22 mouse cellular contexts compared by ENCODE assay signal in the genomic region with DNA sequence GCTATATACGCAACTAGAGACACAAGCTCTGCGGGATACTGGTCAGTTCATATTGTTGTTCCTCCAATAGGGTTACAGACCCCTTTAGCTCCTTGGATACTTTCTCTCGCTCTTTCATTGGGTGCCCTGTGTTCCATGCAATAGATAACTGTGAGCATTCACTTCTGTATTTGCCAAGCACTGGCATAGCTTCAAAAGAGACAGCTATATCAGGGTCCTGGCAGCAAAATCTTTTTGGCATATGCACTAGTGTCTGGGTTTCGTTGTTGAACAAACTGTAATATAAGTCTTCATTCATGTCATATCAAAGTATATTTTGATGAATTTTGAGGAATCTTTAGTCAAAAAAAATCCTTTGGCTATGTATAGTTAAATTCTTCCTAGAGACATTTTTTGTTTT.
DNase-seq lines count a peak whose midpoint lies in the region; ATAC-seq and TF ChIP-seq lines count a peak whose summit lies in the region.
"Had no signal": no experiment of that assay in that cellular context is flagged by ENCODE, and none has a peak within 500 bp of the region (broad histone marks: within the 10 kb centered on the region; RNA-seq: fewer than 3 reads in every experiment).

No protein-coding gene starts in this region.

- no peak overlapping the region for H3K27ac ChIP-seq in forebrain, embryonic 14.5 days (ENCODE audit: low read depth, low read length)
- no peak overlapping the region for H3K27ac ChIP-seq in forebrain, embryonic 12.5 days
- no peak overlapping the region for H3K27ac ChIP-seq in midbrain, postnatal 0 days (ENCODE audit: low read depth, low read length)
- H3K27ac ChIP-seq: embryonic facial prominence, embryonic 10.5 days; embryonic facial prominence, embryonic 12.5 days; forebrain, embryonic 13.5 days had no signal

- H3K9ac ChIP-seq in forebrain, embryonic 14.5 days (ENCODE audit: low read length): no peak overlapping the region
- H3K9ac ChIP-seq in forebrain, embryonic 12.5 days: no peak overlapping the region
- H3K9ac ChIP-seq in midbrain, postnatal 0 days (replicated peaks; ENCODE audit: low read length, poor library complexity, severe bottlenecking): no peak overlapping the region
- H3K9ac ChIP-seq: embryonic facial prominence, embryonic 12.5 days; forebrain, embryonic 13.5 days had no signal

- H3K4me1 ChIP-seq in forebrain, embryonic 14.5 days (ENCODE audit: control insufficient read depth, insufficient read depth, low read length): no peaks in the 10 kb centered on the region
- H3K4me1 ChIP-seq in forebrain, embryonic 12.5 days: no peaks in the 10 kb centered on the region
- H3K4me1 ChIP-seq in midbrain, postnatal 0 days (ENCODE audit: insufficient read depth, low read length): no peaks in the 10 kb centered on the region
- H3K4me1 ChIP-seq: embryonic facial prominence, embryonic 10.5 days; embryonic facial prominence, embryonic 12.5 days; forebrain, embryonic 13.5 days had no signal

- DNase-seq in cerebellum, postnatal 10 days: peak; percentile 56 to 57
- DNase-seq in cerebellum, adult 8-10 months: no peak
- peak; percentile 61 for DNase-seq in forebrain, embryonic 14.5 days (ENCODE audit: low spot score)
- peak; percentile 0 for DNase-seq in brain, adult 2 months (ENCODE audit: low read depth, low spot score)
- no peak for DNase-seq in midbrain, postnatal 0 days (ENCODE audit: low spot score)
- DNase-seq: adrenal gland, adult 8-10 months; adrenal gland, postnatal 14 days; adrenal gland, postnatal 36 days; B cell, adult 2 months; cerebellum, adult 11-12 months; cerebellum, adult 9-11 months; cerebellum, postnatal 36 days had no signal

- H3K4me2 ChIP-seq in forebrain, embryonic 14.5 days (ENCODE audit: low read length): no peak overlapping the region
- no peak overlapping the region for H3K4me2 ChIP-seq in forebrain, embryonic 12.5 days
- no peak overlapping the region for H3K4me2 ChIP-seq in midbrain, postnatal 0 days (ENCODE audit: low read depth, low read length, poor library complexity, severe bottlenecking)
- H3K4me2 ChIP-seq: embryonic facial prominence, embryonic 12.5 days; forebrain, embryonic 13.5 days had no signal

- no peaks in the 10 kb centered on the region for H3K27me3 ChIP-seq in forebrain, embryonic 14.5 days (replicated peaks; ENCODE audit: control insufficient read depth, insufficient read depth, low read length)
- H3K27me3 ChIP-seq in forebrain, embryonic 12.5 days: no peaks in the 10 kb centered on the region
- no peaks in the 10 kb centered on the region for H3K27me3 ChIP-seq in midbrain, postnatal 0 days (ENCODE audit: insufficient read depth, low read length)
- H3K27me3 ChIP-seq: CH12.LX; embryonic facial prominence, embryonic 12.5 days; forebrain, embryonic 13.5 days; Patski had no signal

- no peaks in the 10 kb centered on the region for H3K36me3 ChIP-seq in forebrain, embryonic 14.5 days (ENCODE audit: control insufficient read depth, insufficient read depth, low read length)
- H3K36me3 ChIP-seq in forebrain, embryonic 12.5 days (replicated peaks): no peaks in the 10 kb centered on the region
- H3K36me3 ChIP-seq in midbrain, postnatal 0 days (ENCODE audit: insufficient read depth, low read length): no peaks in the 10 kb centered on the region
- H3K36me3 ChIP-seq: embryonic facial prominence, embryonic 10.5 days; embryonic facial prominence, embryonic 12.5 days; G1E had no signal

- 76% methylated on average over 4 of the region's 4 CpGs for WGBS in forebrain, embryonic 14.5 days
- 92% methylated on average over 4 of the region's 4 CpGs for WGBS in forebrain, embryonic 12.5 days
- 84% methylated on average over 4 of the region's 4 CpGs for WGBS in midbrain, postnatal 0 days

- ATAC-seq in forebrain, embryonic 14.5 days: no peak
- ATAC-seq in forebrain, embryonic 12.5 days (ENCODE audit: low FRiP score): no peak
- no peak for ATAC-seq in midbrain, postnatal 0 days (ENCODE audit: low FRiP score)
- ATAC-seq: activated CD4-positive, CD25-positive, alpha-beta regulatory T cell, adult 4 months; CD4-positive, CD25-positive, alpha-beta regulatory T cell, adult 4 months; forebrain, embryonic 13.5 days; forebrain, embryonic 16.5 days; Patski had no signal

- TF ChIP-seq CTCF in midbrain, postnatal 0 days (IDR thresholded peaks at IDR 0.05): no peak

- no peaks in the 10 kb centered on the region for H3K9me3 ChIP-seq in forebrain, embryonic 14.5 days (replicated peaks; ENCODE audit: control insufficient read depth, low read length)
- no peaks in the 10 kb centered on the region for H3K9me3 ChIP-seq in forebrain, embryonic 12.5 days
- H3K9me3 ChIP-seq in midbrain, postnatal 0 days (ENCODE audit: low read length): no peaks in the 10 kb centered on the region
- H3K9me3 ChIP-seq: embryonic facial prominence, embryonic 10.5 days; embryonic facial prominence, embryonic 12.5 days; forebrain, embryonic 13.5 days had no signal

- H3K4me3 ChIP-seq in forebrain, embryonic 14.5 days (ENCODE audit: low read depth, low read length): no peak overlapping the region
- no peak overlapping the region for H3K4me3 ChIP-seq in forebrain, embryonic 12.5 days (replicated peaks)
- H3K4me3 ChIP-seq in midbrain, postnatal 0 days (ENCODE audit: low read depth, low read length): no peak overlapping the region
- H3K4me3 ChIP-seq: embryonic facial prominence, embryonic 10.5 days; embryonic facial prominence, embryonic 12.5 days; forebrain, embryonic 13.5 days had no signal

Comparison
In these comparisons a context has a peak if more than half of its experiments do, and no peak if none do; other contexts are left out.
1. DNase-seq: peak in cerebellum, postnatal 10 days (2 of 2), forebrain, embryonic 14.5 days (single experiment) and brain, adult 2 months (single experiment); none in cerebellum, adult 8-10 months (single experiment) and midbrain, postnatal 0 days (single experiment).